Mouse (Mus musculus) central nervous system, embryonic 18 days (tissue): ENCODE data around the gene Smim15. TPM values are rescaled to one million over a fixed set of nuclear protein-coding genes. Genes with fewer than 3 reads are reported as not detected.

Source experiments
- polyA plus RNA-seq: library from polyadenylated mRNA; depleted of rRNA; stranded (reverse); fragments of >200 nt; gene quantifications from 2 replicates; pipeline ENCODE4 v1.2.3, GENCODE M21; 2012; rRNA removed

The Smim15 gene
- polyA plus RNA-seq, result 33.2 and 40.7 TPM in 2 replicates

DNA sequence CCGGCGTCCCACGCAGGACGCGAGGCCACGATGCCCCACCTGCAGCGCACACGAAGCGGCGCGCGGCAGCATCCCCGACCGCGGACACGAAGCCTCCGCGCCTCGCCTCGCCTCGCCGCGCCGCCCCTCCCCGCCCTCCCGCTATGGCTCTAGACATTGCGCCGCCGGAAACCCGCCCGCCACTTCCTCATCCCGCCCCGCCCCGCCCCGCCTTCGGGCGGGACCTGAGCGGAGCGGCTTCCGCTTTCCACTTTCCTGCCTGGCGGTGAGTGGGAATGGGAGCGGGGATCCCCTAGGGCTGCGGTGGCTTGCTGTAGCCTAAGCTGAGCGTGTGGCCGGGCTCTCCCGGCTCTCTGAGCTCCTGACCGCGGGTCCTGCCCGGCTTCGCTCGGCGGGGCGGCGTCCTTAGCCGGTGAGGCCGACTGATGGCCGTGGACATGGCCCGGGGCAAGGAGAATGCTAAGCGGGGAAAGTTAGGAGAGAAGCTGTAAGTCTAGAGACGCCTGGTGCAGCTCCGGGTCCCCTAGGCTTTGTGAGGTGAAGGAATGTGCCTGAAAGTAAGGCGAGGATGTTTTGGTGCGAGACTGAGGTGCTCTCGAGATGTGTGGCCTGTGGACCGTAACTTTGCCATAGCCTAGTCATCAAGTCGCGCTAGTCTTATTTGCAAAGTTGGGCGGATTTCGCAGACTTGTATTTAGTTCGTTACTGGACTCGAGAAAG is at the start of gene Smim15:
Gene Smim15, plus strand, starts transcription at position 225 of the 720 bp plus-strand sequence.

Other genes with a start within 250 kb of the Smim15 start
- gene Ndufaf2, start 114.2 kb downstream of the Smim15 start, polyA plus RNA-seq, result 52.3 and 61.8 TPM in 2 replicates
- gene Ercc8, start 114.3 kb downstream of the Smim15 start, polyA plus RNA-seq, result 27.2 and 27.7 TPM in 2 replicates
- gene Elovl7, start 170.0 kb downstream of the Smim15 start, polyA plus RNA-seq, result 1.6 and 2.0 TPM in 2 replicates